Mouse (Mus musculus) heart, adult 2 months (tissue): Measurements from ENCODE around the gene Colgalt2. TPM values are rescaled to one million over a fixed set of nuclear protein-coding genes. Genes with fewer than 3 reads are reported as not detected.

Experiments
- DNase-seq, 2 experiments: peaks; one replicate each; pipeline ENCODE4 v3.0.0; 2021
- H3K27ac ChIP-seq: fragments of 200-600 bp; 2 replicates; pipeline ENCODE4 v1.8.1; 2022
- H3K27me3 ChIP-seq: fragments of 200-500 bp; 2 replicates; pipeline ENCODE4 v1.6.1; 2012; ENCODE audit warnings: mild to moderate bottlenecking, low read length, inconsistent platforms, mixed read lengths; ENCODE audit not compliant: control insufficient read depth, insufficient read depth
- H3K36me3 ChIP-seq: fragments of 200-500 bp; 2 replicates; pipeline ENCODE4 v1.6.1; 2012; ENCODE audit warnings: low read length, inconsistent platforms; ENCODE audit not compliant: control insufficient read depth, insufficient read depth
- H3K4me1 ChIP-seq: fragments of 200-500 bp; 2 replicates; pipeline ENCODE4 v1.6.1; 2011; ENCODE audit warnings: low read length; ENCODE audit not compliant: control insufficient read depth, insufficient read depth
- H3K4me3 ChIP-seq: fragments of 200-600 bp; 2 replicates; pipeline ENCODE4 v1.8.1; 2022
- H3K79me2 ChIP-seq: fragments of 200-500 bp; replicated peaks from 2 replicates; pipeline ENCODE4 v1.6.1; 2012; ENCODE audit warnings: mild to moderate bottlenecking, inconsistent platforms, low read length, moderate library complexity, mixed read lengths; ENCODE audit not compliant: control insufficient read depth, insufficient read depth
- H3K9ac ChIP-seq: fragments of 200-500 bp; 2 replicates; pipeline ENCODE4 v1.6.1; 2012; ENCODE audit warnings: low read depth, mild to moderate bottlenecking, control low read depth, inconsistent platforms, low read length, mixed read lengths
- CTCF ChIP-seq: fragments of 200-600 bp; IDR thresholded peaks from 2 replicates; pipeline ENCODE4 v1.8.1; 2022; ENCODE audit warnings: antibody characterized with exemption, mild to moderate bottlenecking, moderate library complexity
- EP300 ChIP-seq: fragments of 200-500 bp; IDR thresholded peaks from 2 replicates; pipeline ENCODE4 v1.6.1; 2011; ENCODE audit warnings: low read depth, low read length, control low read depth; ENCODE audit not compliant: insufficient read depth
- POLR2A ChIP-seq: fragments of 200-500 bp; IDR thresholded peaks from 2 replicates; pipeline ENCODE4 v1.6.1; 2011; ENCODE audit warnings: mild to moderate bottlenecking, low read depth, low read length, control low read depth; ENCODE audit not compliant: insufficient read depth
- WGBS: fragments of 180-500 bp; shearing (Covaris S2); methylation state at CpG from one replicate; pipeline ENCODE4 v1.1.7; 2018; 5-methylcytosine and 5-hydroxymethylcytosine counted together
- intact Hi-C: fragments of 180-260 bp; cut with DNase I; formaldehyde crosslinking; loops from one replicate; pipeline ENCODE4 v1.15.1; 2025
- polyA plus RNA-seq: library from polyadenylated mRNA; depleted of rRNA; stranded (reverse); fragments of >200 nt; gene quantifications from 2 replicates; pipeline ENCODE4 v1.2.3, GENCODE M21; 2012
- total RNA-seq, 2 experiments: library from RNA; stranded (reverse); gene quantifications; 2 replicates each; pipeline ENCODE4 v1.2.3; 2021

The Colgalt2 gene
- total and polyA plus RNA-seq, 3 experiments = 3.3 to 5.3 (median 4.1) TPM

GRCm38 (mm10) chr1:152398708-152399107, 922 bp upstream of the Colgalt2 start:
- Histone ChIP-seq H3K4me1 (peaks cover 5% of the 10 kb centered on the region), H3K9ac (no peak overlapping the region), H3K4me3 (no peak overlapping the region), H3K27ac (no peak overlapping the region), H3K79me2 (no peaks in the 10 kb centered on the region), H3K36me3 (no peaks in the 10 kb centered on the region), H3K27me3 (no peaks in the 10 kb centered on the region; the same call in 1 of the 2 replicates)
- intact Hi-C loops = loop anchor here (5.0 kb wide), 1 partner anchor 59 kb away; no protein-coding TSS in a partner anchor
- 100% methylated on average over 1 of the region's 1 CpGs for WGBS
- DNase-seq = no peak
- TF ChIP-seq EP300 (no peak), CTCF (no peak), POLR2A (no peak)

GRCm38 (mm10) chr1:152400556-152401540, 1.2 kb downstream of the Colgalt2 start:
- H3K27ac ChIP-seq = peak overlapping the region; percentile 79
- peak overlapping the region; percentile 82 for H3K4me3 ChIP-seq
- no peaks in the 10 kb centered on the region for H3K79me2 ChIP-seq
- peak overlapping the region; percentile 85 for H3K9ac ChIP-seq
- DNase-seq = peak; percentile 24 to 34
- WGBS = 23% methylated on average over 14 of the region's 14 CpGs
- H3K36me3 ChIP-seq = no peaks in the 10 kb centered on the region
- TF ChIP-seq CTCF (no peak), POLR2A (peak; percentile 53), EP300 (no peak)
- peaks cover 5% of the 10 kb centered on the region for H3K4me1 ChIP-seq
- no peaks in the 10 kb centered on the region; the same call in 1 of the 2 replicates for H3K27me3 ChIP-seq
- intact Hi-C loops = loop anchor here (2.0 to 5.0 kb wide), 4 partner anchors 22 to 111 kb away; no protein-coding TSS in a partner anchor

- H3K4me3 ChIP-seq = no peak overlapping the region
- H3K9ac ChIP-seq = no peak overlapping the region
- no peaks in the 10 kb centered on the region; the same call in 1 of the 2 replicates for H3K4me1 ChIP-seq
- H3K27ac ChIP-seq = no peak overlapping the region
- WGBS = 46% methylated on average over 22 of the region's 22 CpGs
- DNase-seq = no peak
- H3K27me3 ChIP-seq = no peaks in the 10 kb centered on the region
- intact Hi-C loops = no loop called here
- TF ChIP-seq POLR2A = no peak
- TF ChIP-seq EP300 = no peak
- no peak for TF ChIP-seq CTCF
- H3K79me2 ChIP-seq = no peaks in the 10 kb centered on the region
- H3K36me3 ChIP-seq = no peaks in the 10 kb centered on the region
Observed at GRCm38 (mm10) chr1:152407021-152407946, 7.7 kb downstream of the Colgalt2 start.

- Histone ChIP-seq H3K27ac (no peak overlapping the region), H3K79me2 (no peaks in the 10 kb centered on the region), H3K4me3 (no peak overlapping the region), H3K4me1 (no peaks in the 10 kb centered on the region; the same call in 1 of the 2 replicates), H3K9ac (no peak overlapping the region), H3K36me3 (no peaks in the 10 kb centered on the region), H3K27me3 (no peaks in the 10 kb centered on the region)
- no peak for DNase-seq
- TF ChIP-seq POLR2A = no peak
- no peak for TF ChIP-seq CTCF
- TF ChIP-seq EP300 = no peak
- intact Hi-C loops = no loop called here
- 90% methylated on average over 4 of the region's 4 CpGs for WGBS
Observed at GRCm38 (mm10) chr1:152409356-152409755, 9.7 kb downstream of the Colgalt2 start.

GRCm38 (mm10) chr1:152410657-152411056, 11.0 kb downstream of the Colgalt2 start:
- 63% methylated on average over 3 of the region's 3 CpGs for WGBS
- peak in 1 of 2 experiments; percentile 41 for DNase-seq

More at GRCm38 (mm10) chr1:152410657-152411056, 11.0 kb downstream of the Colgalt2 start:
- no peaks in the 10 kb centered on the region for H3K36me3 ChIP-seq
- no peak overlapping the region for H3K9ac ChIP-seq
- intact Hi-C loops = no loop called here
- H3K4me1 ChIP-seq = no peaks in the 10 kb centered on the region; the same call in 1 of the 2 replicates
- H3K27me3 ChIP-seq = no peaks in the 10 kb centered on the region
- no peak overlapping the region for H3K4me3 ChIP-seq
- no peak overlapping the region for H3K27ac ChIP-seq
- TF ChIP-seq POLR2A (no peak), CTCF (no peak), EP300 (no peak)
- H3K79me2 ChIP-seq = no peaks in the 10 kb centered on the region
